Mouse (Mus musculus) small intestine, adult 2 months (tissue): ENCODE measurements at regions not wholly inside any gene's neighbourhood (a gene's known extent, or its start where the extent isn't known, plus 50 kb on each side); places are given as distances from the start of the nearest gene placed in this dataset.

Experiments
- H3K27ac ChIP-seq: fragments of 200-500 bp; 2 replicates; pipeline ENCODE4 v1.5.1; 2012; ENCODE audit warnings: low read depth, low read length, control low read depth, inconsistent platforms; ENCODE audit not compliant: insufficient read depth
- H3K27me3 ChIP-seq: fragments of 200-500 bp; 2 replicates; pipeline ENCODE4 v1.6.1; 2012; ENCODE audit warnings: mild to moderate bottlenecking, moderate library complexity, low read length, inconsistent platforms; ENCODE audit not compliant: control insufficient read depth, insufficient read depth
- H3K36me3 ChIP-seq: fragments of 200-500 bp; 2 replicates; pipeline ENCODE4 v1.6.1; 2012; ENCODE audit warnings: mild to moderate bottlenecking, low read length, control low read depth, inconsistent platforms; ENCODE audit not compliant: control insufficient read depth, insufficient read depth
- H3K4me1 ChIP-seq: fragments of 200-500 bp; 2 replicates; pipeline ENCODE4 v1.6.1; 2012; ENCODE audit warnings: low read length, inconsistent platforms, mixed read lengths; ENCODE audit not compliant: control insufficient read depth, insufficient read depth, insufficient read length
- H3K4me3 ChIP-seq: fragments of 200-500 bp; 2 replicates; pipeline ENCODE4 v1.5.1; 2012; ENCODE audit warnings: low read depth, mild to moderate bottlenecking, control low read depth, inconsistent platforms, low read length, moderate library complexity
- CTCF ChIP-seq: fragments of 200-500 bp; IDR thresholded peaks from 2 replicates; pipeline ENCODE4 v1.5.1; 2012; ENCODE audit warnings: low read depth, mild to moderate bottlenecking, control low read depth, inconsistent platforms, low read length, moderate library complexity, mixed read lengths; ENCODE audit not compliant: insufficient replicate concordance, insufficient read length; ENCODE audit errors: extremely low read depth
- POLR2A ChIP-seq: fragments of 200-500 bp; IDR thresholded peaks from 2 replicates; pipeline ENCODE4 v1.6.1; 2012; ENCODE audit warnings: low read depth, mild to moderate bottlenecking, control low read depth, inconsistent platforms, low read length, moderate library complexity
- WGBS: fragments of 180-500 bp; shearing (Covaris S2); methylation state at CpG from one replicate; pipeline ENCODE4 v1.1.7; 2018; 5-methylcytosine and 5-hydroxymethylcytosine counted together

- no peaks in the 10 kb centered on the region for H3K4me1 ChIP-seq
- WGBS: 86% methylated on average over 6 of the region's 6 CpGs
- no peaks in the 10 kb centered on the region for H3K27me3 ChIP-seq
- H3K36me3 ChIP-seq: no peaks in the 10 kb centered on the region
- H3K4me3 ChIP-seq: no peak overlapping the region
- TF ChIP-seq POLR2A: no peak
- TF ChIP-seq CTCF: no peak
- no peak overlapping the region for H3K27ac ChIP-seq
These were observed 118.3 kb upstream of the Ift57 start for GRCm38 (mm10) chr16:49580708-49581107.

GRCm38 (mm10) chr16:49606500-49606899 is 92.5 kb upstream of the Ift57 start:
- Histone ChIP-seq H3K27ac (no peak overlapping the region), H3K4me3 (no peak overlapping the region), H3K27me3 (no peaks in the 10 kb centered on the region), H3K36me3 (no peaks in the 10 kb centered on the region), H3K4me1 (no peaks in the 10 kb centered on the region)
- TF ChIP-seq POLR2A (no peak), CTCF (no peak)
- 68% methylated on average over 2 of the region's 2 CpGs for WGBS

- Histone ChIP-seq H3K4me3 (no peak overlapping the region), H3K27me3 (no peaks in the 10 kb centered on the region), H3K4me1 (no peaks in the 10 kb centered on the region), H3K36me3 (no peaks in the 10 kb centered on the region), H3K27ac (no peak overlapping the region)
- WGBS: 75% methylated on average over 3 of the region's 3 CpGs
- no peak for TF ChIP-seq CTCF
- TF ChIP-seq POLR2A: no peak
These were observed 84.2 kb upstream of the Ift57 start for GRCm38 (mm10) chr16:49614801-49615200.

- Histone ChIP-seq H3K27ac (no peak overlapping the region), H3K4me3 (no peak overlapping the region), H3K4me1 (no peaks in the 10 kb centered on the region), H3K36me3 (no peaks in the 10 kb centered on the region), H3K27me3 (no peaks in the 10 kb centered on the region)
- WGBS: 79% methylated on average over 20 of the region's 20 CpGs
- TF ChIP-seq CTCF: no peak
- TF ChIP-seq POLR2A: no peak
These were observed 83.6 kb upstream of the Ift57 start for GRCm38 (mm10) chr16:49615342-49616020.

GRCm38 (mm10) chr16:49616263-49616872 is 82.7 kb upstream of the Ift57 start:
- Histone ChIP-seq H3K27me3 (no peaks in the 10 kb centered on the region), H3K4me3 (no peak overlapping the region), H3K27ac (no peak overlapping the region), H3K4me1 (no peaks in the 10 kb centered on the region), H3K36me3 (no peaks in the 10 kb centered on the region)
- no peak for TF ChIP-seq POLR2A
- 75% methylated on average over 13 of the region's 13 CpGs for WGBS

GRCm38 (mm10) chr16:49633502-49633901 is 65.5 kb upstream of the Ift57 start:
- WGBS: 76% methylated on average over 5 of the region's 5 CpGs
- Histone ChIP-seq H3K27ac (no peak overlapping the region), H3K4me3 (no peak overlapping the region), H3K36me3 (no peaks in the 10 kb centered on the region), H3K4me1 (no peaks in the 10 kb centered on the region), H3K27me3 (no peaks in the 10 kb centered on the region)
- TF ChIP-seq POLR2A (no peak), CTCF (no peak)

- H3K27me3 ChIP-seq: no peaks in the 10 kb centered on the region
- no peak overlapping the region for H3K4me3 ChIP-seq
- WGBS: 94% methylated on average over 8 of the region's 8 CpGs
- H3K4me1 ChIP-seq: no peaks in the 10 kb centered on the region
- TF ChIP-seq POLR2A: no peak
- TF ChIP-seq CTCF: no peak
- no peaks in the 10 kb centered on the region for H3K36me3 ChIP-seq
- no peak overlapping the region for H3K27ac ChIP-seq
These were observed 63.5 kb upstream of the Ift57 start for GRCm38 (mm10) chr16:49635506-49635905.

GRCm38 (mm10) chr16:49636467-49636866 is 62.6 kb upstream of the Ift57 start:
- Histone ChIP-seq H3K36me3 (no peaks in the 10 kb centered on the region), H3K27me3 (no peaks in the 10 kb centered on the region), H3K4me1 (no peaks in the 10 kb centered on the region), H3K27ac (no peak overlapping the region), H3K4me3 (no peak overlapping the region)
- TF ChIP-seq POLR2A: no peak
- TF ChIP-seq CTCF: no peak
- WGBS: 88% methylated on average over 1 of the region's 1 CpGs
